Mouse (Mus musculus) kidney, embryonic 14.5 days (tissue): ENCODE measurements around the gene Agap1. TPM values are rescaled to one million over a fixed set of nuclear protein-coding genes. Genes with fewer than 3 reads are reported as not detected.

Source experiments
- ATAC-seq: fragments of 200-750 bp; cut with Nextera tagmentation; 2 replicates; pipeline ENCODE4 v1.8.0; 2017; ENCODE audit warnings: moderate number of reproducible peaks, mild to moderate bottlenecking, moderate TSS enrichment, moderate library complexity; ENCODE audit not compliant: low FRiP score, low TSS enrichment
- H3K27ac ChIP-seq: fragments of 300-500 bp; sonication (generic); 2 replicates; pipeline ENCODE4 v1.5.1; 2014; ENCODE audit warnings: low read depth, mild to moderate bottlenecking, low read length, moderate library complexity, mixed read lengths
- H3K27me3 ChIP-seq: fragments of 300-500 bp; sonication (generic); 2 replicates; pipeline ENCODE4 v1.6.1; 2014; ENCODE audit warnings: mild to moderate bottlenecking, low read length; ENCODE audit not compliant: control insufficient read depth, insufficient read depth
- H3K36me3 ChIP-seq: fragments of 300-500 bp; sonication (generic); 2 replicates; pipeline ENCODE4 v1.6.1; 2014; ENCODE audit warnings: low read length, mixed read lengths; ENCODE audit not compliant: control insufficient read depth, insufficient read depth
- H3K4me1 ChIP-seq: fragments of 300-500 bp; sonication (generic); 2 replicates; pipeline ENCODE4 v1.6.1; 2014; ENCODE audit warnings: low read length, mixed read lengths; ENCODE audit not compliant: control insufficient read depth, insufficient read depth
- H3K4me2 ChIP-seq: fragments of 300-500 bp; sonication (generic); replicated peaks from 2 replicates; pipeline ENCODE4 v1.6.1; 2014; ENCODE audit warnings: low read depth, mild to moderate bottlenecking, low read length
- H3K4me3 ChIP-seq: fragments of 300-500 bp; sonication (generic); 2 replicates; pipeline ENCODE4 v1.5.1; 2014; ENCODE audit warnings: mild to moderate bottlenecking, low read length
- H3K9ac ChIP-seq: fragments of 300-500 bp; sonication (generic); 2 replicates; pipeline ENCODE4 v1.6.1; 2014; ENCODE audit warnings: low read depth, mild to moderate bottlenecking, low read length, moderate library complexity
- H3K9me3 ChIP-seq: fragments of 300-500 bp; sonication (generic); 2 replicates; pipeline ENCODE4 v1.6.1; 2016; ENCODE audit warnings: low read length; ENCODE audit not compliant: control insufficient read depth
- WGBS: fragments of 180-500 bp; shearing (Covaris S2); extraction: QIAGEN DNeasy Blood & Tissue Kit; methylation state at CpG from one replicate; pipeline ENCODE4 v1.1.7; 2014; 5-methylcytosine and 5-hydroxymethylcytosine counted together
- polyA plus RNA-seq: library from polyadenylated mRNA; unstranded; fragments of >200 nt; fragmentation: Nextera tagmentation; extraction: Ambion mirVana; gene quantifications from 2 replicates; pipeline ENCODE4 v1.2.1, GENCODE M21; 2014

Gene Agap1
- polyA plus RNA-seq, 1 experiment from 2014 or later = 19.3 TPM

GRCm38 (mm10) chr1:89468141-89468540 lies 13.5 kb downstream of the Agap1 start:
- Histone ChIP-seq H3K9ac (no peak overlapping the region), H3K4me3 (no peak overlapping the region), H3K4me2 (no peak overlapping the region), H3K27ac (no peak overlapping the region), H3K9me3 (no peaks in the 10 kb centered on the region), H3K4me1 (peaks cover 29% of the 10 kb centered on the region), H3K27me3 (no peaks in the 10 kb centered on the region), H3K36me3 (no peaks in the 10 kb centered on the region)
- 52% methylated on average over 3 of the region's 3 CpGs for WGBS
- ATAC-seq = no peak

- ATAC-seq = no peak
- 60% methylated on average over 4 of the region's 4 CpGs for WGBS
Observed at GRCm38 (mm10) chr1:89471430-89471829, 16.8 kb downstream of the Agap1 start.

GRCm38 (mm10) chr1:89471891-89472290 lies 17.3 kb downstream of the Agap1 start:
- Histone ChIP-seq H3K27ac (no peak overlapping the region), H3K27me3 (no peaks in the 10 kb centered on the region), H3K4me2 (no peak overlapping the region), H3K4me1 (peaks cover 22% of the 10 kb centered on the region), H3K36me3 (no peaks in the 10 kb centered on the region), H3K4me3 (no peak overlapping the region), H3K9me3 (no peaks in the 10 kb centered on the region), H3K9ac (no peak overlapping the region)
- ATAC-seq = no peak
- 76% methylated on average over 9 of the region's 9 CpGs for WGBS

More at GRCm38 (mm10) chr1:89471430-89471829, 16.8 kb downstream of the Agap1 start:
- H3K4me2 ChIP-seq = no peak overlapping the region
- H3K27ac ChIP-seq = no peak overlapping the region
- no peaks in the 10 kb centered on the region for H3K27me3 ChIP-seq
- H3K36me3 ChIP-seq = no peaks in the 10 kb centered on the region
- H3K9ac ChIP-seq = no peak overlapping the region
- no peak overlapping the region for H3K4me3 ChIP-seq
- H3K9me3 ChIP-seq = no peaks in the 10 kb centered on the region
- peaks cover 26% of the 10 kb centered on the region for H3K4me1 ChIP-seq

GRCm38 (mm10) chr1:89473946-89474345 lies 19.3 kb downstream of the Agap1 start:
- no peaks in the 10 kb centered on the region for H3K36me3 ChIP-seq
- H3K27ac ChIP-seq = no peak overlapping the region
- no peak for ATAC-seq
- no peak overlapping the region for H3K4me3 ChIP-seq
- peaks cover 10% of the 10 kb centered on the region; the same call in 1 of the 2 replicates for H3K4me1 ChIP-seq
- no peaks in the 10 kb centered on the region for H3K9me3 ChIP-seq
- H3K4me2 ChIP-seq = no peak overlapping the region
- H3K27me3 ChIP-seq = no peaks in the 10 kb centered on the region
- 59% methylated on average over 5 of the region's 5 CpGs for WGBS
- H3K9ac ChIP-seq = no peak overlapping the region

GRCm38 (mm10) chr1:89474853-89475252 lies 20.2 kb downstream of the Agap1 start:
- ATAC-seq = no peak
- no peak overlapping the region for H3K4me2 ChIP-seq
- 75% methylated on average over 9 of the region's 9 CpGs for WGBS
- H3K36me3 ChIP-seq = no peaks in the 10 kb centered on the region
- H3K4me3 ChIP-seq = no peak overlapping the region
- no peaks in the 10 kb centered on the region for H3K27me3 ChIP-seq
- no peaks in the 10 kb centered on the region for H3K9me3 ChIP-seq
- peaks cover 16% of the 10 kb centered on the region; the same call in 1 of the 2 replicates for H3K4me1 ChIP-seq
- H3K27ac ChIP-seq = no peak overlapping the region
- H3K9ac ChIP-seq = no peak overlapping the region

GRCm38 (mm10) chr1:89477033-89477432 lies 22.4 kb downstream of the Agap1 start:
- Histone ChIP-seq H3K4me1 (peaks cover 21% of the 10 kb centered on the region), H3K4me2 (no peak overlapping the region), H3K27ac (no peak overlapping the region), H3K27me3 (no peaks in the 10 kb centered on the region), H3K4me3 (no peak overlapping the region), H3K9ac (no peak overlapping the region), H3K36me3 (no peaks in the 10 kb centered on the region), H3K9me3 (no peaks in the 10 kb centered on the region)
- ATAC-seq = no peak
- WGBS = 56% methylated on average over 5 of the region's 5 CpGs

GRCm38 (mm10) chr1:89478571-89479460 lies 24.2 kb downstream of the Agap1 start:
- peaks cover 26% of the 10 kb centered on the region for H3K4me1 ChIP-seq
- ATAC-seq = no peak
- H3K36me3 ChIP-seq = no peaks in the 10 kb centered on the region
- no peaks in the 10 kb centered on the region for H3K27me3 ChIP-seq
- 71% methylated on average over 4 of the region's 4 CpGs for whole genome bisulfite sequencing
- no peaks in the 10 kb centered on the region for H3K9me3 ChIP-seq
- no peak overlapping the region for H3K27ac ChIP-seq
- no peak overlapping the region for H3K4me3 ChIP-seq
- no peak overlapping the region for H3K9ac ChIP-seq
- no peak overlapping the region for H3K4me2 ChIP-seq

GRCm38 (mm10) chr1:89481154-89481553 lies 26.5 kb downstream of the Agap1 start:
- peak; percentile 37 for ATAC-seq
- Histone ChIP-seq H3K4me1 (peaks cover 21% of the 10 kb centered on the region), H3K4me2 (no peak overlapping the region), H3K9ac (no peak overlapping the region), H3K27me3 (no peaks in the 10 kb centered on the region), H3K9me3 (no peaks in the 10 kb centered on the region), H3K4me3 (no peak overlapping the region), H3K27ac (0 out of 2 replicates have a peak overlapping the region, but pooled peaks have one; percentile 17), H3K36me3 (no peaks in the 10 kb centered on the region)
- 59% methylated on average over 9 of the region's 9 CpGs for WGBS

- H3K36me3 ChIP-seq = no peaks in the 10 kb centered on the region
- no peak overlapping the region for H3K27ac ChIP-seq
- 53% methylated on average over 5 of the region's 5 CpGs for WGBS
- H3K4me3 ChIP-seq = no peak overlapping the region
- no peaks in the 10 kb centered on the region for H3K9me3 ChIP-seq
- no peak for ATAC-seq
- no peaks in the 10 kb centered on the region for H3K27me3 ChIP-seq
- H3K9ac ChIP-seq = no peak overlapping the region
- peaks cover 21% of the 10 kb centered on the region for H3K4me1 ChIP-seq
- no peak overlapping the region for H3K4me2 ChIP-seq
Observed at GRCm38 (mm10) chr1:89482812-89483211, 28.2 kb downstream of the Agap1 start.
